Mouse (Mus musculus) Patski (cell line): ENCODE measurements around the gene Gm7102. TPM values are rescaled to one million over a fixed set of nuclear protein-coding genes. Genes with fewer than 3 reads are reported as not detected.
A peak's percentile ranks its signal among the peaks of the same experiment; 100 is the strongest.

ENCODE experiments used
- ATAC-seq: fragments of 100-300 bp; one replicate; pipeline ENCODE4 v1.8.0; 2021
- CTCF ChIA-PET: fragments of 350-600 bp; sonication (Branson Sonifier 250); formaldehyde crosslinking; loops from one replicate; lab custom pipeline; 2022; ENCODE audit warnings: inconsistent platforms; lab: Charles Lee
- POLR2A ChIA-PET: fragments of 350-600 bp; sonication (Branson Sonifier 250); formaldehyde crosslinking; loops from one replicate; lab custom pipeline; 2022; ENCODE audit warnings: antibody characterized with exemption, inconsistent platforms; lab: Charles Lee
- DNase-seq: peaks from one replicate; pipeline ENCODE4 v3.0.0-alpha.2; 2011; ENCODE audit warnings: low read depth, low spot score
- H3K27me3 ChIP-seq: fragments of 371-371 bp; one replicate; pipeline ENCODE4 v1.5.1; 2021
- CTCF ChIP-seq: fragments of 100-300 bp; IDR thresholded peaks from one replicate; pipeline ENCODE4 v1.5.1; 2021
- in situ Hi-C: fragments of 300-500 bp; cut with MboI; formaldehyde crosslinking; loops from 3 replicates; pipeline ENCODE4 v1.11.1; 2018; ENCODE audit warnings: low pct_unique_long_range_greater_than_20kb, mixed read lengths
- polyA plus RNA-seq: library from polyadenylated mRNA; unstranded; gene quantifications from one replicate; pipeline ENCODE4 v1.2.3, GENCODE M21; 2021

Gene Gm7102
- polyA plus RNA-seq, 1 experiment from 2014 or later: 0.32 TPM

- peak; percentile 79 for DNase-seq
Measured at GRCm38 (mm10) chr19:61140342-61141206, 35.5 kb downstream of the Gm7102 start, which contains the start of gene Zfp950. Zfp950 (minus strand) TSS chr19:61140840.

DNA sequence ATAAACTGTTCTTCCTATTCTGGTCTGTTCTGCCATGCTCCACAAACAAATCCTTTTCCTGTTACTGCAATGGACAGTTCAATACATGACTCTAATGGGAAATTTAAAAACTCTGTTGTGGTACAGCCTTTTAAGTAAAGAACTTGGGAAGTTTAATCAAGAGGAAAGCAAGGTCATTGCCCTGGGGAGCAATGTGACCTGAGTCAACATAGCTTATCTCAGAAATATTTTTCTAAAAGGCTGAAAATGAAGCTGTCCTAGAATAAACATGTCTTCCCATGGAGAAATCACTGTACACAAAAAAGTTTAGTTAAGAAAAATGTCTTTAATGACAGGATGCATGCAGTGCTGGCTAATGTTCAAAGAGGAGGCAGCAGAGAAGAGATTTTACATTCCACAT, 37.5 kb downstream of the Gm7102 start:
- no peak for DNase-seq
- no peak for ATAC-seq
- in situ Hi-C loops: no loop called here

More at GRCm38 (mm10) chr19:61140342-61141206, 35.5 kb downstream of the Gm7102 start, which contains the start of gene Zfp950:
- CTCF ChIA-PET: no interaction called here
- POLR2A ChIA-PET: no interaction called here
- TF ChIP-seq CTCF: no peak
- ATAC-seq: peak; percentile 100
- H3K27me3 ChIP-seq: no peaks in the 10 kb centered on the region
- in situ Hi-C loops: no loop called here

DNA sequence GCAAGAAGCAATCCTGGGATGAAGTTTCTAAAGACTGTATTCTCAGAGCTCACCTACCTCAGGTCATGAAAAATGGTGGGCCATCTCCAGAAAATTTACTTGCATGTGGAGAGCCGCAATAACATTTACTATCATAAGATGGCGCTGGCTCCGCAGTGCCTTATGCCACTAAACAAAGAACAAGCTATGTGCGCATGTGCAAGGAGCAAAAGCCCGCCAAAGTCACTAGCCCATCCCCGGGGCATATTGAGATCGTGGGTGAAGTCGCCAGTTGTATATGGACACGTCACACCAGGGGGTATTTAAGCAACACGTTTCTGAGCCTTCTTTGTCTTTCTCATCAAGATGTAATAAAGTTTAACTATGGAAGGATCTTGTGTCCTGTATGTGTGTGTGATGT, 45.0 kb downstream of the Gm7102 start:
- no peak for ATAC-seq
- no peak for TF ChIP-seq CTCF
- no peak for DNase-seq
- no peaks in the 10 kb centered on the region for H3K27me3 ChIP-seq
- in situ Hi-C loops: no loop called here
- CTCF ChIA-PET: interaction anchor here (2.3 kb wide), 1 partner anchor 31 kb away, joined by 5 read pairs; no protein-coding TSS in a partner anchor
- POLR2A ChIA-PET: no interaction called here

More for the DNA sequence above, 37.5 kb downstream of the Gm7102 start:
- ChIA-PET POLR2A (no interaction called here), CTCF (no interaction called here)
- TF ChIP-seq CTCF: no peak
- H3K27me3 ChIP-seq: no peaks in the 10 kb centered on the region

Other genes starting within 250 kb of the Gm7102 start
- gene Zfp950, start 35.5 kb downstream of the Gm7102 start, polyA plus RNA-seq: 14.6 TPM
- gene Gm6020, start 7.6 kb upstream of the Gm7102 start, polyA plus RNA-seq: not detected
- 21.5 TPM for gene Csf2ra, start 52.1 kb upstream of the Gm7102 start, polyA plus RNA-seq
- gene Gm21060, start 120.8 kb upstream of the Gm7102 start, polyA plus RNA-seq: not detected